Mouse (Mus musculus) limb, embryonic 12.5 days (tissue): Measurements from ENCODE around the gene Snrnp200. TPM values are rescaled to one million over a fixed set of nuclear protein-coding genes. Genes with fewer than 3 reads are reported as not detected.

Experiments used
- ATAC-seq: fragments of 200-750 bp; cut with Nextera tagmentation; 2 replicates; pipeline ENCODE4 v1.8.0; 2017; ENCODE audit warnings: low read depth, moderate TSS enrichment; ENCODE audit not compliant: insufficient number of reproducible peaks, insufficient read depth, low FRiP score, low TSS enrichment
- H3K27ac ChIP-seq: fragments of 300-500 bp; sonication (generic); 2 replicates; pipeline ENCODE4 v1.5.1; 2016; ENCODE audit warnings: mild to moderate bottlenecking, moderate library complexity
- H3K27me3 ChIP-seq: fragments of 300-500 bp; sonication (generic); 2 replicates; pipeline ENCODE4 v1.6.1; 2016; ENCODE audit warnings: mild to moderate bottlenecking, moderate library complexity
- H3K36me3 ChIP-seq: fragments of 300-500 bp; sonication (generic); 2 replicates; pipeline ENCODE4 v1.6.1; 2016; ENCODE audit warnings: mild to moderate bottlenecking, moderate library complexity
- H3K4me1 ChIP-seq: fragments of 300-500 bp; sonication (generic); replicated peaks from 2 replicates; pipeline ENCODE4 v1.6.1; 2016
- H3K4me2 ChIP-seq: fragments of 300-500 bp; sonication (generic); 2 replicates; pipeline ENCODE4 v1.6.1; 2016; ENCODE audit warnings: mild to moderate bottlenecking, moderate library complexity
- H3K4me3 ChIP-seq: fragments of 300-500 bp; sonication (generic); replicated peaks from 2 replicates; pipeline ENCODE4 v1.5.1; 2016; ENCODE audit warnings: mild to moderate bottlenecking
- H3K9ac ChIP-seq: fragments of 300-500 bp; sonication (generic); replicated peaks from 2 replicates; pipeline ENCODE4 v1.6.1; 2016; ENCODE audit warnings: mild to moderate bottlenecking, moderate library complexity
- H3K9me3 ChIP-seq: fragments of 300-500 bp; sonication (generic); 2 replicates; pipeline ENCODE4 v1.6.1; 2016; ENCODE audit warnings: mild to moderate bottlenecking, moderate library complexity
- WGBS: fragments of 180-500 bp; shearing (Covaris S2); methylation state at CpG from one replicate; pipeline ENCODE4 v1.1.7; 2016; 5-methylcytosine and 5-hydroxymethylcytosine counted together
- polyA plus RNA-seq: library from polyadenylated mRNA; unstranded; fragments of >200 nt; fragmentation: Nextera tagmentation; extraction: Ambion mirVana; gene quantifications from 2 replicates; pipeline ENCODE4 v1.2.1, GENCODE M21; 2016

The Snrnp200 gene
- polyA plus RNA-seq, 1 experiment from 2014 or later: 98.3 TPM

DNA sequence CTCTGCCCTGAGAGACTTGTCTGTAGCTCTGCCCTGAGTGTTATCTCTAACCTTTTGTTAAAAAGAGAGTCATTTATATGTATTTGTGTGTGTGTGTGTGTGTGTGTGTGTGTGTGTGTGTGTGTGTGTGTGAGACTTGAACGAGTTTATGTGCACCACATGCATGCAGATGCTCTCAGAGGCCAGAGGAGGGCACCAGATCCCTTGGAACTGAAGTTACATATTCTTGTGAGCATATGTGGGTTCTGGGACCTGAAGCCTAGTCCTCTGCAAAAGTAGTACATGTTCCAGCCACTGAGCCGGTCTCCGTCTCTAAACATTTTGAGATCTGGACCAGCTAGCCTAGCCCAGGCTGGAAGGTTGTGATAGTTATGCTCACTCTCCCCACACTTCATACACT lies 17.1 kb downstream of the Snrnp200 start:
- Histone ChIP-seq H3K27ac (no peak overlapping the region), H3K9ac (no peak overlapping the region), H3K27me3 (no peaks in the 10 kb centered on the region), H3K4me2 (no peak overlapping the region), H3K4me1 (no peaks in the 10 kb centered on the region), H3K9me3 (no peaks in the 10 kb centered on the region), H3K36me3 (peaks cover 97% of the 10 kb centered on the region), H3K4me3 (no peak overlapping the region)
- WGBS: 100% methylated on average over 3 of the region's 3 CpGs
- ATAC-seq: no peak

GRCm38 (mm10) chr2:127237897-127238610 lies 29.9 kb downstream of the Snrnp200 start:
- Histone ChIP-seq H3K27ac (no peak overlapping the region), H3K4me3 (no peak overlapping the region), H3K4me2 (no peak overlapping the region), H3K9ac (no peak overlapping the region), H3K9me3 (no peaks in the 10 kb centered on the region), H3K4me1 (no peaks in the 10 kb centered on the region), H3K27me3 (no peaks in the 10 kb centered on the region), H3K36me3 (peaks cover 96% of the 10 kb centered on the region)
- no peak for ATAC-seq
- 94% methylated on average over 11 of the region's 11 CpGs for WGBS

GRCm38 (mm10) chr2:127240065-127240464 lies 31.9 kb downstream of the Snrnp200 start:
- Histone ChIP-seq H3K4me2 (no peak overlapping the region), H3K27ac (no peak overlapping the region), H3K9me3 (no peaks in the 10 kb centered on the region), H3K9ac (no peak overlapping the region), H3K4me3 (no peak overlapping the region), H3K4me1 (no peaks in the 10 kb centered on the region), H3K36me3 (peaks cover 91% of the 10 kb centered on the region), H3K27me3 (no peaks in the 10 kb centered on the region)
- ATAC-seq: no peak
- WGBS: 95% methylated on average over 2 of the region's 2 CpGs

GRCm38 (mm10) chr2:127247592-127248333 lies 39.6 kb downstream of the Snrnp200 start, which contains the start of the genes Ciao1 and Tmem127:
Ciao1 (minus strand) TSS chr2:127247816.
Tmem127 (plus strand) TSS chr2:127247908.
- peak within 1 kb of the TSS; percentile 89 for H3K9ac ChIP-seq
- no peaks in the 10 kb centered on the region for H3K27me3 ChIP-seq
- H3K4me2 ChIP-seq: peak within 1 kb of the TSS; percentile 100
- under 1% methylated on average over 53 of the region's 53 CpGs for WGBS
- H3K9me3 ChIP-seq: no peaks in the 10 kb centered on the region
- ATAC-seq: peak; percentile 98
- H3K27ac ChIP-seq: peak within 1 kb of the TSS; percentile 59
- peaks cover 45% of the 10 kb centered on the region for H3K36me3 ChIP-seq
- peak within 1 kb of the TSS; percentile 94 for H3K4me3 ChIP-seq
- peaks cover 21% of the 10 kb centered on the region for H3K4me1 ChIP-seq

DNA sequence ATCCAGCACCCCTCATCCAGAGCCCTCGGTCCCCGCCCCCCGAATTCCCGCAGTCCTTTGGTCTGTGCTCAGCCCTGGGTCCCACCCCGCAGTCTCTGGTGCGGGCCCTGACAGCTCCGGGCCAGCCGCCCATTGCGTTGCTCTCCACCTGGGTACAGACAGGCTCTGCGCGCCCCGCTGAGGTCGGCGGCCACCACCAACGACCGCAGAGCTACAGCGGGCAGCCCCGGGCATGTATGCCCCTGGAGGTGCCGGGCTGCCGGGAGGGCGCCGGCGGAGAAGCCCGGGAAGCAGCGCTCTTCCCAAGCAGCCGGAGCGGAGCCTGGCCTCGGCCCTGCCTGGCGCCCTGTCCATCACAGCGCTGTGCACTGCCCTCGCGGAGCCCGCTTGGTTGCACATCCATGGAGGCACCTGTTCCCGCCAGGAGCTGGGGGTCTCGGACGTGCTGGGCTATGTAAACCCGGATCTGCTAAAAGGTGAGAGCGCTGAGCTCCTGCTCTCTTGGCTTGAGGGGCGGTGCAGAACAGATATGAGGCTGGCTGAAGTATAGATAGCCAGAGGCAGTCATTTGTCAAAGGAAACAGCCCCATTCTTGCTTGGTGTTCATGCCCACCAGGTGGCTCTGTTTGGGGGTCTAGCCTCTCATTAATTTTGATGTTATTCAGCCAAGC lies 40.3 kb downstream of the Snrnp200 start:
- peak; percentile 67 for ATAC-seq
- under 1% methylated on average over 39 of the region's 39 CpGs for WGBS
- H3K4me2 ChIP-seq: peak overlapping the region; percentile 100

DNA sequence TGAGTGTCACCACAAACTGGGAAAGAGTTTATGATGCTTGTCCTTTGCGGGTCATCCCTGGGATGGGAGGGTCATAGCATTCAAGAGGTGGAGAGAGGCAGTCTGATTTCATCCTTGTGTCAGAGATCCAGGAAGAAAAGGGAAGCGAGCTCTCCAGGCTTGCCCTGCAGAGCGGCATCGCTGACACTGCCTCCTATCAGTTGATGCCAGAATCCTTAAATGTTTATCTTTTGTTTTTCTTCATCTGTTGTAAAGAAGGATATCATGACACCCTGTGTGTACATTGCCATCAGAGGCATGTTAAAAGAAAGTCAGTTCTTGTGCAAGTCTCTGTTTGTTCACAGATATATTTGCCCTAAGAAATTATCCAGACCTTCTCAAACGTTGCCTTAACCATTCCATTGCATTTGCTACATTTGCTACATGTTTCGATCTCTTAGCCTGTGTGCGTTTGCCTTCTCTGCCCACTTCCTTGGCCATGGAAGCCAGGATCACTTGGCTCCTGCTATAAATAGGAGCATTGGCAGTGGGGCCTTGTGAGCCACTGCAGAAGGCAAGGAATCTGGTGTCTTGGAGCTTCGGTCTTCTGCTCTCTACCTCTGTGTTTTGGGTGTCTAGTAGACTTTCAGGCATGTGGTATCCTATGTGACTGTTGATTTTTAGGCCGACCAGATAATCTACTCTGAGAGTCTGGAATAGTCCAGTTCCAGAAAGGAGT lies 42.3 kb downstream of the Snrnp200 start:
- no peaks in the 10 kb centered on the region for H3K27me3 ChIP-seq
- WGBS: 91% methylated on average over 9 of the region's 9 CpGs
- no peak overlapping the region for H3K4me3 ChIP-seq

More for the DNA sequence above, 40.3 kb downstream of the Snrnp200 start:
- Histone ChIP-seq H3K27ac (peak overlapping the region; percentile 59), H3K4me3 (peak overlapping the region; percentile 94), H3K27me3 (no peaks in the 10 kb centered on the region), H3K9me3 (no peaks in the 10 kb centered on the region), H3K9ac (peak overlapping the region; percentile 89), H3K36me3 (peaks cover 41% of the 10 kb centered on the region), H3K4me1 (peaks cover 21% of the 10 kb centered on the region)

DNA sequence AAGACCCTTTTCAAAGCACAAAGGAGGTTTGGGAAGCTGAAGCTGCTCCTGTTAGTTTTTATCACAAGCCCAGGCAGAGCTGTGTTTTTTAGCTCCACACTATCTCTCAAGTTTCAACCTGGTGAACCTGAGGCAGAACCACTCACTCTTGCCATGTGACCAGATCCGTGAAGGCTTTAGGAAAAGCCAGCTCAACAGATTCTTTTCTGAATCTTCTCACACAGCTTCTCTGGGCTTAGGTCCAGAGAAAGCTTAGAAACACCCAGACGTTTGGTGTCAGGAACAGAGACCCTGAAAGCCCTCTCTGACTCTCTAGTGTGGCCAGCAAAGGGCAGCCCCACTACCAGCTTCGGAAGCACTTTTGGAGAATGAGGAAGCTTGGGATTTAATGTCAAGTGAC lies 43.3 kb downstream of the Snrnp200 start:
- no peaks in the 10 kb centered on the region for H3K27me3 ChIP-seq
- no peak overlapping the region for H3K9ac ChIP-seq
- WGBS: 88% methylated on average over 3 of the region's 3 CpGs
- peaks cover 19% of the 10 kb centered on the region for H3K4me1 ChIP-seq
- H3K4me3 ChIP-seq: no peak overlapping the region
- H3K27ac ChIP-seq: no peak overlapping the region
- ATAC-seq: no peak
- no peak overlapping the region for H3K4me2 ChIP-seq
- H3K36me3 ChIP-seq: peaks cover 21% of the 10 kb centered on the region
- H3K9me3 ChIP-seq: no peaks in the 10 kb centered on the region

More for the DNA sequence above, 42.3 kb downstream of the Snrnp200 start:
- ATAC-seq: no peak
- no peak overlapping the region for H3K27ac ChIP-seq
- no peak overlapping the region for H3K4me2 ChIP-seq
- H3K9me3 ChIP-seq: no peaks in the 10 kb centered on the region
- H3K36me3 ChIP-seq: peaks cover 23% of the 10 kb centered on the region
- H3K9ac ChIP-seq: no peak overlapping the region
- H3K4me1 ChIP-seq: peaks cover 21% of the 10 kb centered on the region

- Histone ChIP-seq H3K9me3 (no peaks in the 10 kb centered on the region), H3K27ac (no peak overlapping the region), H3K4me3 (no peak overlapping the region), H3K9ac (no peak overlapping the region), H3K36me3 (peaks cover 26% of the 10 kb centered on the region), H3K27me3 (no peaks in the 10 kb centered on the region), H3K4me1 (peaks cover 14% of the 10 kb centered on the region), H3K4me2 (no peak overlapping the region)
- ATAC-seq: no peak
- 79% methylated on average over 3 of the region's 3 CpGs for WGBS
Observed at GRCm38 (mm10) chr2:127251880-127252527, 43.8 kb downstream of the Snrnp200 start.

DNA sequence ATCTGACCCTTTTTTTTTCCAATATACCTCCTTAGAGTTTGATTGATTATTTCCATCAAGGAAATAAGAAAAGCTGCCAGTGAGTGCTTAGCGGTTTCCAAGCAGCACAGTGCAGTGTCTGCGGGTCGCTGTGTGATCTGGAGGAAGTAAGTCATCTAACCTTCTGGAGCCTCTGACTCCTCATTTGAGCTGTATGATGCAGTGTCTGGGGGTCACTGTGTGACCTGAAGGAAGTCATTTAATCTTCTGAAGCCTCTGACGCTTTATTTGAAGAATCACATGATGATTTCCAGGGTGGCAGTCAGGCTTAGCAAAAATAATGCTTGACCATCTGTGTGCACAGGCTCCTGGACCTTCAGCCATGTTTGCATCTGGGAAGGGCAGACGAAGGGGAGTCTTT lies 44.6 kb downstream of the Snrnp200 start:
- 74% methylated on average over 5 of the region's 5 CpGs for WGBS
- H3K27me3 ChIP-seq: no peaks in the 10 kb centered on the region

DNA sequence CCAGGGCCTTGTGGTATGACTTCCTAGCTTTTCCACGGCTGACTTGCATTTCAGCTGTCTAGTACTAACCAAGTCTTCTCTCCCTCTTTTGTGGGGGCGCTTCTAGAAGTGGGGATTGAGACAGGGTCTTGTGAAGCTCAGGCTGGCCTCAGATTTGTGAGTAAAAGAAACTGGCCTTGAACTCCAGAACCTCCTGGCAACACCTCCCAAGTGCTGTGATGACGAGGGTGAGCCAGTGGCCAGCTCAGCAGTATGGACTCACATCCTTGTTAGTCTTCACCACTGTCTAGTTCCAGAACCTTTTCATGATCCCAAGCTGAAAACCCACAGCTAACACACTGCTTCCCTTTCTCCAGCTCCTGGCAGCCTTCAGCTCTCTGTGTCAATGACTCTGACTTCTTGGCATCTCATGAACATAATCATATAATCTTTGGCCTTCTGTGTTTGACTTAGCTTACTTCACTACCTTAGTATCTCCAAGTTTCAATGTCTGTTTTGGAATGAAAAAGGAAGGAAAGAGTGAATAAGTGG lies 46.5 kb downstream of the Snrnp200 start:
- ATAC-seq: no peak
- Histone ChIP-seq H3K36me3 (peaks cover 53% of the 10 kb centered on the region), H3K9ac (no peak overlapping the region), H3K4me1 (no peaks in the 10 kb centered on the region), H3K27ac (no peak overlapping the region), H3K4me2 (no peak overlapping the region), H3K9me3 (no peaks in the 10 kb centered on the region), H3K4me3 (no peak overlapping the region), H3K27me3 (no peaks in the 10 kb centered on the region)
- WGBS: 84% methylated on average over 3 of the region's 3 CpGs

More for the DNA sequence above, 44.6 kb downstream of the Snrnp200 start:
- Histone ChIP-seq H3K27ac (no peak overlapping the region), H3K4me3 (no peak overlapping the region), H3K4me2 (no peak overlapping the region), H3K9me3 (no peaks in the 10 kb centered on the region), H3K9ac (no peak overlapping the region), H3K4me1 (peaks cover 13% of the 10 kb centered on the region), H3K36me3 (peaks cover 34% of the 10 kb centered on the region)
- ATAC-seq: no peak
